Mouse (Mus musculus): ENCODE measurements at regions not wholly inside any gene's neighbourhood (a gene's known extent, or its start where the extent isn't known, plus 50 kb on each side); places are given as distances from the start of the nearest gene placed in this dataset.

DNA sequence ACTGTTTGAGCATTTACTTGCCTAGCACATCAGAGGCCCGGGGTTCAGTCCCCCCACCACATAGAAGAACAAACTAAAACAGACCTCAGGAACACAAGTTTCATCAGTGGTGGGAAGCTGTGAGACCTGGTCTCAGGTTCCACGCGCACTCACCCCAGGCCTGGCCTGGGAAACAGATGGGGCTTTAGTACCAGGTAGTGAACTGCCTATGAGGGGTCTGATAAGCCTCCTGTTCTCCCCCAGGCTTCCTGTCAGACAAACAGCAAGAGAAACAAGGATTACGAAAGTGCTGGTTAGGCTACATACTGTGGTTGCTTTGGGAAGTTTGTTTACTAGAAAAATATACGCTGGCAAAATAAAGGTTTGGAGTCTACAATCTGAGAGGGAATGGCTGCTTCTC lies 83.7 kb upstream of the S1pr3 start:
- H3K4me1 ChIP-seq (ENCODE audit: control insufficient read depth, insufficient read depth, low read length): peaks cover 9% of the 10 kb centered on the region; the same call in 1 of the 2 replicates
- TF ChIP-seq POLR2A (IDR thresholded peaks at IDR 0.05; ENCODE audit: insufficient read depth, low read depth, low read length): no peak
- no peak for TF ChIP-seq CTCF (IDR thresholded peaks at IDR 0.05; ENCODE audit: insufficient read depth, low read depth, low read length)
- 81% methylated on average over 5 of the region's 5 CpGs for WGBS
- H3K4me3 ChIP-seq (ENCODE audit: insufficient read depth, low read depth, low read length): no peak overlapping the region
- H3K27ac ChIP-seq (ENCODE audit: insufficient read depth, low read depth, low read length): no peak overlapping the region

DNA sequence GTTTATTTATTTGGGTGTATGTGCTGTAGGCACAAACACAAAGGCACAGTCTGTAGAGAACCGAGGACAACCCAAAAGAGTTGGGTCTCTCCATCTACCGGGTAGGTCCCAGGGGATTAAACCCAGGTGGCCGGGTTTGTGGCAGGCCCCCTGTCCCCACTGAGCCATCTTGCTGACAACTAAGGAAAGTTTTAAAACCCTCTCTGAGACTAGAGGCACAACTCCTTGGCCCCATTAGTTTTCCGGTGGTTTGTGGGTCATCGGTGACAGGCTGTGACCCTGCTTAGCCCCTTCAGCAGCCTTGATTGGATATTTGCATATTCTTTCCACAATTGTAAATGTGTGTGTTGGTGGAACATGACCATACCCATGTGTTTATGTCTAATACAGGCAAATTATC lies 83.1 kb upstream of the S1pr3 start:
- WGBS: 71% methylated on average over 5 of the region's 5 CpGs
- no peak overlapping the region for H3K27ac ChIP-seq (ENCODE audit: insufficient read depth, low read depth, low read length)
- TF ChIP-seq POLR2A (IDR thresholded peaks at IDR 0.05; ENCODE audit: insufficient read depth, low read depth, low read length): no peak
- TF ChIP-seq CTCF (IDR thresholded peaks at IDR 0.05; ENCODE audit: insufficient read depth, low read depth, low read length): no peak

DNA sequence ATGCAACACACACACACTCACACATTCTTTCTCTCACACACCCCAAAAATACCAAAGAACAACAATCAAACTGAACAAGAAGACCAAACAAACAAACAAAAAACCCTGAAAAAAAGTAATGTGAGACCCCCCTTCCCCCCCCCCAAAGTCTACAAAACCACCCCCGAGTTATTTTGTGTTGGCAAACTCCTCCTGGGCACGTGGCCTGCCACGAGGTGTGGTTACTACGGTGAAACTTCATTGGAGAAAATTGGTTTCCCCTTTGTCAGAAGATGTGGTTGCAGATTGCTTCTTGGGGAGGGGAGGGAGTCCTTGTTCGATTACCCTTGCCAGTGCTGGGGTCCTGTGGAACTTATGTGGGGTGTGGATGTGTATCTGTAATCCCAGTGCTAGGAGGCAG lies 82.3 kb upstream of the S1pr3 start:
- 51% methylated on average over 5 of the region's 5 CpGs for WGBS

More for the DNA sequence above, 83.1 kb upstream of the S1pr3 start:
- no peak overlapping the region for H3K4me3 ChIP-seq (ENCODE audit: insufficient read depth, low read depth, low read length)
- peaks cover 5% of the 10 kb centered on the region; the same call in 1 of the 2 replicates for H3K4me1 ChIP-seq (ENCODE audit: control insufficient read depth, insufficient read depth, low read length)

DNA sequence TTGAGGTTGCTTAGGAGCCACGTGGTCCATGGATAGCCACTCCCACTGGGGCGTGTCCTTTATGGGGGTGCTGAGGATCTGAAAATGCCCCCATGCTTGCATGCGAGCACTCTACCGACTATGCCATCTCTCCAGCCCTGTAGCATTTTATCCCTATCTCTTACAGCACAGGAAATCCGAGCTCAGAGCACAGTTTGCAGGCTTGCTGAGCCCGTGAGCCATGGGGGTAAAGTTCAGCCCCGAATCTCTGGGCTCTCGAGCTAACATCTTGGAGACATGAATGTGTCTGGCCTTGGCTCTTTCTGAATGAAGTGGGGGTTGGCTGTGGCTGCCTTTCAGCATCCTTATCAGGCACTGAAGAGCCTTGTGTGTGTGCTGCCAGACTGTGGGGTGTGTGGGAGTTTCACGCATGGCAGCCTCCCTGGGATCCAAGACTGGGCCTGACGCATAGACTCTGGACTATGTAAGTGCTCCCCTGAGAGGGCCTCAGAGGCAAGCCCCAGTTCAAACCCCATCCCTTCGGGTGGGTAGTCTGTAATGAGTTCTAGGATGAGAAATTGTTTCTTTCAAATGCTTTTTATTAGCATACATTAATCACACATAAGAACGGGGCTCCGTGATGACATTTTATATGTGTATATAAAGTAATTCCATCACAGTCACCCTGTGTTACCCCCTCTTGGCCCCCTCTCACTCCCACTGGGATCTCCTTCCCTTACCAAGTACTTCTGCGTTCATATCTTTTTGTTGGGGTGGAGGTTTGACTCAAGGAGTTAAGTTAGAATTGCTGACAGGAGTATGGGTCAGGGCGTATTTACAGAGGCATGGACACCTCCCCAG lies 80.1 kb upstream of the S1pr3 start:
- TF ChIP-seq CTCF (IDR thresholded peaks at IDR 0.05; ENCODE audit: insufficient read depth, low read depth, low read length) (no peak), POLR2A (IDR thresholded peaks at IDR 0.05; ENCODE audit: insufficient read depth, low read depth, low read length) (no peak)
- no peak overlapping the region for H3K27ac ChIP-seq (ENCODE audit: insufficient read depth, low read depth, low read length)
- WGBS: 59% methylated on average over 15 of the region's 15 CpGs
- no peak overlapping the region for H3K4me3 ChIP-seq (ENCODE audit: insufficient read depth, low read depth, low read length)
- peaks cover 5% of the 10 kb centered on the region; the same call in 1 of the 2 replicates for H3K4me1 ChIP-seq (ENCODE audit: control insufficient read depth, insufficient read depth, low read length)

More for the DNA sequence above, 82.3 kb upstream of the S1pr3 start:
- TF ChIP-seq POLR2A (IDR thresholded peaks at IDR 0.05; ENCODE audit: insufficient read depth, low read depth, low read length) (no peak), CTCF (IDR thresholded peaks at IDR 0.05; ENCODE audit: insufficient read depth, low read depth, low read length) (no peak)
- no peak overlapping the region for H3K4me3 ChIP-seq (ENCODE audit: insufficient read depth, low read depth, low read length)
- no peak overlapping the region for H3K27ac ChIP-seq (ENCODE audit: insufficient read depth, low read depth, low read length)
- H3K4me1 ChIP-seq (ENCODE audit: control insufficient read depth, insufficient read depth, low read length): peaks cover 5% of the 10 kb centered on the region; the same call in 1 of the 2 replicates

DNA sequence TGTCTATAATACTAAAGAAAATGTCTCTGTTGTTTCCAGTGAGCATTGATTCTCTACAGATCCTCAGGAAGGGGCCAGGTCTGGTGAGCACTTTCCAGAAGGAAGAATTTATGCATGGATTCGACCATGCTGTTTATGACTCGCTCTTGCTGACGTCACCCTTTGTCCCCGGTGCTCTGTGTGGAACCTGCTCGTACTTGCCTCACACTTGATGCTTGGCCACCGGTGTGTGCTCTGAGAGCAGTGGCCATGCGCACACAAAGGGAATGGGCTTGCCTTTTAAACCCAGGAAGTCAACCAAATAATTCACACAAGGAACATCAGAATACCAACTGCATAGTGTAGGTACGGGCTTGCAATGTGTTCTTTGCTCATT lies 79.5 kb upstream of the S1pr3 start:
- H3K4me3 ChIP-seq (ENCODE audit: insufficient read depth, low read depth, low read length): no peak overlapping the region
- peaks cover 5% of the 10 kb centered on the region; the same call in 1 of the 2 replicates for H3K4me1 ChIP-seq (ENCODE audit: control insufficient read depth, insufficient read depth, low read length)
- no peak for TF ChIP-seq CTCF (IDR thresholded peaks at IDR 0.05; ENCODE audit: insufficient read depth, low read depth, low read length)
- TF ChIP-seq POLR2A (IDR thresholded peaks at IDR 0.05; ENCODE audit: insufficient read depth, low read depth, low read length): no peak
- no peak overlapping the region for H3K27ac ChIP-seq (ENCODE audit: insufficient read depth, low read depth, low read length)
- 44% methylated on average over 8 of the region's 8 CpGs for WGBS

DNA sequence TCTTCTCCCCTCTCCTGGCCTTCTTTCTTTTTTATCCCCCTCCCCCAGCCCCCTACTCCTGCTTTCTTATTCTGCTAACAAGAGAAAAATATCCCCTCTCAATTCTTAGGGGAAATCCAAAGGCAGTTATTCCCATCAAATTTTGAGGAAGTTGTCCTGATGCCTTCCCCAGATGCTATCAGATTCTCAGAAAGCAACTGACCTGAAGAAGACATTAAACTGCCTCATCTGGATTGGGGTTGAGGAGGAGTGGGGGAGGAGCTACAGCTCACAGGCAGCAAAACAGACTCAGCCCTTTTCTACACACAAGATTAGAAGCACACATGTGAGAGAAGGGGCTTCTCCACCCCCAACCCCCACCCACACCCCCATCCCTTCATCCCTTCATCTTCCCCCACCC lies 78.7 kb upstream of the S1pr3 start:
- Histone ChIP-seq H3K4me3 (ENCODE audit: insufficient read depth, low read depth, low read length) (no peak overlapping the region), H3K4me1 (ENCODE audit: control insufficient read depth, insufficient read depth, low read length) (peaks cover 5% of the 10 kb centered on the region; the same call in 1 of the 2 replicates), H3K27ac (ENCODE audit: insufficient read depth, low read depth, low read length) (no peak overlapping the region)
- TF ChIP-seq POLR2A (IDR thresholded peaks at IDR 0.05; ENCODE audit: insufficient read depth, low read depth, low read length): no peak
- TF ChIP-seq CTCF (IDR thresholded peaks at IDR 0.05; ENCODE audit: insufficient read depth, low read depth, low read length): no peak

DNA sequence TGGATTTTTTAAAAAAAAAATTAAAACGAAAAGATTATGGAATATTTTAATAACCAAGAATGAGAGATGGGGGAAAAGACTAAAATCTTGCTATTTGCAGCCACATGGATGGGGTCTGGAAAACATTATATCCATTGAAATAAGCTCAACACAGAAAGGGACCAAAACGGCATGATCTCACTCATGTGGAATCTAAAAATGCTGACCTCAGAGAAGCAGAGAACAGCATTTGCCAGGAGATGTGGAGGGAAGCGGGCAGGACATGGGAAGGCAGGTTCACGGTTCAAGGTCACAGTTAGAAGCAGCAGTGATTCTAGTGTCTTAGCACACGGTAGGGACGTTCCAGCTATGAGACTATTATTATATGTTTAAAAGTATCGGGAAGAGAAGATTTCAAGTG lies 76.2 kb upstream of the S1pr3 start:
- Histone ChIP-seq H3K4me1 (ENCODE audit: control insufficient read depth, insufficient read depth, low read length) (peaks cover 5% of the 10 kb centered on the region; the same call in 1 of the 2 replicates), H3K27ac (ENCODE audit: insufficient read depth, low read depth, low read length) (no peak overlapping the region), H3K4me3 (ENCODE audit: insufficient read depth, low read depth, low read length) (no peak overlapping the region)
- no peak for TF ChIP-seq CTCF (IDR thresholded peaks at IDR 0.05; ENCODE audit: insufficient read depth, low read depth, low read length)
- no peak for TF ChIP-seq POLR2A (IDR thresholded peaks at IDR 0.05; ENCODE audit: insufficient read depth, low read depth, low read length)
- 75% methylated on average over 7 of the region's 7 CpGs for WGBS

DNA sequence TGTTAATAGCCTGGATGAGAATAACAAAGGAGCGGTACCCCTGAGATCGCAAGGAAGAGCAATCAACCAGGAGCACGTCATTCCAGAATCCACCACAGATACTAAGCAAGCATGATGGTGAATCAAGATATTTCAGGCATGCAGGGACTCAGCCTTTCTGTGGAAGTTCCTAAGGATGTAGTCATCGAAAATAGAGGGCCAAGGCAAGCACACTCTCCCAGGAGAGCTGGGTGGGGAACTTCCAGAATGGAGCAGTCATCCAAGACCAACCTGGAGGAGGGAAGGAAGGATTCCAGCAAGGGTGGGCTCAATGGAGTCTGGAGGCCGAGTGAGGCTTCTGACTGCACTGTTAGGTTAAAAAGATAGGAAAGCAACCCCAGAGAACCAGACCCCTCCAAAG lies 75.0 kb upstream of the S1pr3 start:
- TF ChIP-seq POLR2A (IDR thresholded peaks at IDR 0.05; ENCODE audit: insufficient read depth, low read depth, low read length): no peak
- no peak for TF ChIP-seq CTCF (IDR thresholded peaks at IDR 0.05; ENCODE audit: insufficient read depth, low read depth, low read length)
- 95% methylated on average over 5 of the region's 5 CpGs for WGBS
- Histone ChIP-seq H3K27ac (ENCODE audit: insufficient read depth, low read depth, low read length) (no peak overlapping the region), H3K4me1 (ENCODE audit: control insufficient read depth, insufficient read depth, low read length) (peaks cover 2% of the 10 kb centered on the region; the same call in 1 of the 2 replicates), H3K4me3 (ENCODE audit: insufficient read depth, low read depth, low read length) (no peak overlapping the region)

DNA sequence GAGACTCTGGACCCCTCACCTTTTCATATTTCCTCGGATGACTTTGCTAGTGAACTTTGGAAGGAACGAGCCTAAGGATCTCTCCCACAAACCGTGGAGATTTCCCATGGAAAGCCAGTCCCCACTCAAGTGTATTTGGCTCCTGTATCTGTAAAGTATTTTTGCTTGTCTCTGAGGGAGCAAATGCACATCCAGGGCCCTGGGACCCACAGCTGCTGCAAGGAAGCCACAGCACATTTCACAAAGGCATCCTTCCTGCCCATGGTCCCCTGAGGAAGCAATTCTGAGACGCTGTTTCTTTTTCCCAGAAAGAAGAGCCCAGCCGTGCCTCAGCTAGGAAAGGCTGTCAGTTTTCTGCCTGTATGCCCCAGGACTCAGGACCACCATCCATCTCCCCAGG lies 71.7 kb upstream of the S1pr3 start:
- Histone ChIP-seq H3K27ac (ENCODE audit: insufficient read depth, low read depth, low read length) (no peak overlapping the region), H3K4me3 (ENCODE audit: insufficient read depth, low read depth, low read length) (no peak overlapping the region), H3K4me1 (ENCODE audit: control insufficient read depth, insufficient read depth, low read length) (no peaks in the 10 kb centered on the region)
- 74% methylated on average over 5 of the region's 5 CpGs for WGBS
- TF ChIP-seq CTCF (IDR thresholded peaks at IDR 0.05; ENCODE audit: insufficient read depth, low read depth, low read length) (no peak), POLR2A (IDR thresholded peaks at IDR 0.05; ENCODE audit: insufficient read depth, low read depth, low read length) (no peak)

All from olfactory bulb, adult 2 months (tissue).